Mouse (Mus musculus) liver, embryonic 12.5 days (tissue): ENCODE results near the gene Cracr2a. TPM values are rescaled to one million over a fixed set of nuclear protein-coding genes. Genes with fewer than 3 reads are reported as not detected.

Experiments used
- ATAC-seq: fragments of 200-750 bp; cut with Nextera tagmentation; 2 replicates; pipeline ENCODE4 v1.8.0; 2017; ENCODE audit warnings: moderate number of reproducible peaks, mild to moderate bottlenecking, moderate library complexity
- H3K27ac ChIP-seq: fragments of 300-500 bp; sonication (generic); 2 replicates; pipeline ENCODE4 v1.5.1; 2016; ENCODE audit warnings: mild to moderate bottlenecking
- H3K27me3 ChIP-seq: fragments of 300-500 bp; sonication (generic); replicated peaks from 2 replicates; pipeline ENCODE4 v1.6.1; 2016; ENCODE audit warnings: mild to moderate bottlenecking, moderate library complexity
- H3K36me3 ChIP-seq: fragments of 300-500 bp; sonication (generic); 2 replicates; pipeline ENCODE4 v1.6.1; 2016; ENCODE audit warnings: mild to moderate bottlenecking, moderate library complexity
- H3K4me1 ChIP-seq: fragments of 300-500 bp; sonication (generic); 2 replicates; pipeline ENCODE4 v1.6.1; 2016
- H3K4me2 ChIP-seq: fragments of 300-500 bp; sonication (generic); 2 replicates; pipeline ENCODE4 v1.6.1; 2016; ENCODE audit warnings: mild to moderate bottlenecking, moderate library complexity
- H3K4me3 ChIP-seq: fragments of 300-500 bp; sonication (generic); 2 replicates; pipeline ENCODE4 v1.5.1; 2016; ENCODE audit warnings: mild to moderate bottlenecking, moderate library complexity
- H3K9ac ChIP-seq: fragments of 300-500 bp; sonication (generic); 2 replicates; pipeline ENCODE4 v1.6.1; 2016; ENCODE audit warnings: mild to moderate bottlenecking, moderate library complexity
- H3K9me3 ChIP-seq: fragments of 300-500 bp; sonication (generic); replicated peaks from 2 replicates; pipeline ENCODE4 v1.6.1; 2016; ENCODE audit warnings: mild to moderate bottlenecking, moderate library complexity
- WGBS: fragments of 180-500 bp; shearing (Covaris S2); methylation state at CpG from one replicate; pipeline ENCODE4 v1.1.7; 2016; ENCODE audit not compliant: insufficient replicate concordance; 5-methylcytosine and 5-hydroxymethylcytosine counted together
- polyA plus RNA-seq: library from polyadenylated mRNA; unstranded; fragments of >200 nt; fragmentation: Nextera tagmentation; extraction: Ambion mirVana; gene quantifications from 2 replicates; pipeline ENCODE4 v1.2.1, GENCODE M21; 2016

The Cracr2a gene
- polyA plus RNA-seq, 1 experiment from 2014 or later, result 1.3 TPM

GRCm38 (mm10) chr6:127609673-127610072, 48.5 kb downstream of the Cracr2a start:
- peaks cover 15% of the 10 kb centered on the region; the same call in 1 of the 2 replicates for H3K36me3 ChIP-seq
- no peak overlapping the region for H3K9ac ChIP-seq
- no peaks in the 10 kb centered on the region for H3K4me1 ChIP-seq
- no peak overlapping the region for H3K27ac ChIP-seq
- ATAC-seq, result no peak
- no peak overlapping the region for H3K4me3 ChIP-seq
- H3K9me3 ChIP-seq, result no peaks in the 10 kb centered on the region
- no peak overlapping the region for H3K4me2 ChIP-seq
- H3K27me3 ChIP-seq, result no peaks in the 10 kb centered on the region

GRCm38 (mm10) chr6:127611216-127611615, 50.1 kb downstream of the Cracr2a start:
- peaks cover 15% of the 10 kb centered on the region; the same call in 1 of the 2 replicates for H3K36me3 ChIP-seq
- no peak for ATAC-seq
- no peaks in the 10 kb centered on the region for H3K4me1 ChIP-seq
- no peak overlapping the region for H3K9ac ChIP-seq
- H3K4me2 ChIP-seq, result no peak overlapping the region
- no peak overlapping the region for H3K4me3 ChIP-seq
- H3K27me3 ChIP-seq, result no peaks in the 10 kb centered on the region
- WGBS, result 78% methylated on average over 12 of the region's 12 CpGs
- no peaks in the 10 kb centered on the region for H3K9me3 ChIP-seq
- no peak overlapping the region for H3K27ac ChIP-seq

- 0 out of 2 replicates have a peak, but pooled peaks have one; percentile 21 for ATAC-seq
- 70% methylated on average over 13 of the region's 13 CpGs for WGBS
- Histone ChIP-seq H3K4me2 (no peak overlapping the region), H3K9me3 (no peaks in the 10 kb centered on the region), H3K4me1 (no peaks in the 10 kb centered on the region), H3K9ac (no peak overlapping the region), H3K4me3 (no peak overlapping the region), H3K27ac (no peak overlapping the region), H3K36me3 (peaks cover 12% of the 10 kb centered on the region; the same call in 1 of the 2 replicates), H3K27me3 (no peaks in the 10 kb centered on the region)
Observed at GRCm38 (mm10) chr6:127614083-127614984, 53.2 kb downstream of the Cracr2a start.

- no peak for ATAC-seq
- Histone ChIP-seq H3K36me3 (0 out of 2 replicates have a peak, but pooled peaks cover 9% of the 10 kb centered on the region), H3K4me3 (no peak overlapping the region), H3K9ac (no peak overlapping the region), H3K4me2 (no peak overlapping the region), H3K27ac (no peak overlapping the region), H3K4me1 (no peaks in the 10 kb centered on the region), H3K9me3 (no peaks in the 10 kb centered on the region), H3K27me3 (no peaks in the 10 kb centered on the region)
- WGBS, result 90% methylated on average over 1 of the region's 1 CpGs
Observed at GRCm38 (mm10) chr6:127616623-127617022, 55.5 kb downstream of the Cracr2a start.

GRCm38 (mm10) chr6:127617258-127618025, 56.3 kb downstream of the Cracr2a start:
- H3K9ac ChIP-seq, result no peak overlapping the region
- no peaks in the 10 kb centered on the region for H3K27me3 ChIP-seq
- H3K9me3 ChIP-seq, result no peaks in the 10 kb centered on the region
- H3K4me3 ChIP-seq, result no peak overlapping the region
- no peak overlapping the region for H3K27ac ChIP-seq
- H3K4me2 ChIP-seq, result no peak overlapping the region
- no peak for ATAC-seq
- H3K36me3 ChIP-seq, result 0 out of 2 replicates have a peak, but pooled peaks cover 2% of the 10 kb centered on the region
- 51% methylated on average over 10 of the region's 10 CpGs for WGBS
- H3K4me1 ChIP-seq, result no peaks in the 10 kb centered on the region

GRCm38 (mm10) chr6:127618686-127619085, 57.5 kb downstream of the Cracr2a start:
- Histone ChIP-seq H3K4me1 (no peaks in the 10 kb centered on the region), H3K4me2 (no peak overlapping the region), H3K27ac (no peak overlapping the region), H3K9ac (no peak overlapping the region), H3K27me3 (no peaks in the 10 kb centered on the region), H3K36me3 (no peaks in the 10 kb centered on the region), H3K4me3 (no peak overlapping the region), H3K9me3 (no peaks in the 10 kb centered on the region)
- WGBS, result 84% methylated on average over 4 of the region's 4 CpGs
- no peak for ATAC-seq

GRCm38 (mm10) chr6:127625135-127625534, 64.0 kb downstream of the Cracr2a start:
- H3K4me1 ChIP-seq, result no peaks in the 10 kb centered on the region
- no peaks in the 10 kb centered on the region for H3K27me3 ChIP-seq
- no peaks in the 10 kb centered on the region for H3K36me3 ChIP-seq
- H3K9ac ChIP-seq, result no peak overlapping the region
- 0 out of 2 replicates have a peak, but pooled peaks have one; percentile 35 for ATAC-seq
- 32% methylated on average over 5 of the region's 5 CpGs for WGBS
- H3K27ac ChIP-seq, result no peak overlapping the region
- H3K4me3 ChIP-seq, result no peak overlapping the region
- H3K9me3 ChIP-seq, result no peaks in the 10 kb centered on the region
- H3K4me2 ChIP-seq, result no peak overlapping the region

GRCm38 (mm10) chr6:127627453-127627852, 66.3 kb downstream of the Cracr2a start:
- WGBS, result 74% methylated on average over 9 of the region's 9 CpGs
- Histone ChIP-seq H3K36me3 (0 out of 2 replicates have a peak, but pooled peaks cover 3% of the 10 kb centered on the region), H3K4me3 (no peak overlapping the region), H3K27ac (no peak overlapping the region), H3K27me3 (no peaks in the 10 kb centered on the region), H3K9ac (no peak overlapping the region), H3K4me1 (no peaks in the 10 kb centered on the region), H3K4me2 (no peak overlapping the region), H3K9me3 (no peaks in the 10 kb centered on the region)
- ATAC-seq, result no peak

GRCm38 (mm10) chr6:127629249-127629648, 68.1 kb downstream of the Cracr2a start:
- no peak for ATAC-seq
- H3K4me1 ChIP-seq, result no peaks in the 10 kb centered on the region
- 0 out of 2 replicates have a peak, but pooled peaks cover 3% of the 10 kb centered on the region for H3K36me3 ChIP-seq
- H3K27ac ChIP-seq, result no peak overlapping the region
- no peaks in the 10 kb centered on the region for H3K9me3 ChIP-seq
- no peak overlapping the region for H3K4me2 ChIP-seq
- H3K9ac ChIP-seq, result no peak overlapping the region
- WGBS, result 66% methylated on average over 2 of the region's 2 CpGs
- H3K27me3 ChIP-seq, result no peaks in the 10 kb centered on the region
- H3K4me3 ChIP-seq, result no peak overlapping the region

- Histone ChIP-seq H3K36me3 (0 out of 2 replicates have a peak, but pooled peaks cover 3% of the 10 kb centered on the region), H3K4me3 (no peak overlapping the region), H3K4me1 (no peaks in the 10 kb centered on the region), H3K9ac (no peak overlapping the region), H3K9me3 (no peaks in the 10 kb centered on the region), H3K4me2 (no peak overlapping the region), H3K27ac (no peak overlapping the region), H3K27me3 (0 out of 2 replicates have a peak, but pooled peaks cover 9% of the 10 kb centered on the region)
- WGBS, result 77% methylated on average over 2 of the region's 2 CpGs
- ATAC-seq, result no peak
Observed at GRCm38 (mm10) chr6:127634858-127635257, 73.7 kb downstream of the Cracr2a start.

GRCm38 (mm10) chr6:127635462-127636189, 74.5 kb downstream of the Cracr2a start:
- no peak for ATAC-seq
- Histone ChIP-seq H3K9me3 (no peaks in the 10 kb centered on the region), H3K27ac (no peak overlapping the region), H3K4me2 (no peak overlapping the region), H3K4me3 (no peak overlapping the region), H3K27me3 (0 out of 2 replicates have a peak, but pooled peaks cover 9% of the 10 kb centered on the region), H3K4me1 (no peaks in the 10 kb centered on the region), H3K9ac (no peak overlapping the region), H3K36me3 (0 out of 2 replicates have a peak, but pooled peaks cover 3% of the 10 kb centered on the region)
- WGBS, result 74% methylated on average over 9 of the region's 9 CpGs
